Mouse (Mus musculus) frontal cortex, adult 2 months (tissue): ENCODE results near the gene Eps8l1. TPM values are rescaled to one million over a fixed set of nuclear protein-coding genes. Genes with fewer than 3 reads are reported as not detected.
"Not testable (repeated sequence)": the region's sequence is repeated elsewhere in the genome, so short reads cannot be mapped to it uniquely, and the experiment has no call there.

Source experiments
- DNase-seq, 2 experiments: peaks; one replicate each; pipeline ENCODE4 v3.0.0; 2022; ENCODE audit warnings: low spot score in 1 of 2; ENCODE audit errors: extremely low spot score in 1 of 2
- polyA plus RNA-seq: library from polyadenylated mRNA; depleted of rRNA; stranded (reverse); fragments of >200 nt; gene quantifications from 2 replicates; pipeline ENCODE4 v1.2.3, GENCODE M21; 2012; rRNA removed

Eps8l1 gene
- 8.2 and 27.7 TPM in 2 replicates for polyA plus RNA-seq

GRCm38 (mm10) chr7:4460576-4461434 is at the start of gene Eps8l1:
Gene Eps8l1 (plus strand): TSS chr7:4460674.
- DNase-seq, result no peak

DNA sequence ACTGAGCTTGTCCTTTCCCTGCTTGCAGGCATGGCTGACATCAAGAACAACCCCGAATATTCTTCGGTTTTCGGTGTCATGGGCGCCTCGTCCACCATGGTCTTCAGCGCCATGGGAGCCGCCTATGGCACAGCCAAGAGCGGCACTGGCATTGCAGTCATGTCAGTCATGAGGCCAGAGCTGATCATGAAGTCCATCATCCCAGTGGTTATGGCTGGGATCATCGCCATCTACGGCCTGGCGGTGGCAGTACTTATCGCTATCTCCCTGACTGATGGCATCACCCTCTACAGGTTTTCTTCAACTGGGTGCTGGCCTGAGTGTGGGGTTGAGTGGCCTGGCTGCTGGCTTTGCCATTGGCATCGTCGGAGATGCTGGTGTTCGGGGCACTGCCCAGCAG is 48.1 kb upstream of the Eps8l1 start:
- DNase-seq, result not testable (repeated sequence)

- no peak for DNase-seq
Observed at GRCm38 (mm10) chr7:4419681-4420080, 40.8 kb upstream of the Eps8l1 start.

DNA sequence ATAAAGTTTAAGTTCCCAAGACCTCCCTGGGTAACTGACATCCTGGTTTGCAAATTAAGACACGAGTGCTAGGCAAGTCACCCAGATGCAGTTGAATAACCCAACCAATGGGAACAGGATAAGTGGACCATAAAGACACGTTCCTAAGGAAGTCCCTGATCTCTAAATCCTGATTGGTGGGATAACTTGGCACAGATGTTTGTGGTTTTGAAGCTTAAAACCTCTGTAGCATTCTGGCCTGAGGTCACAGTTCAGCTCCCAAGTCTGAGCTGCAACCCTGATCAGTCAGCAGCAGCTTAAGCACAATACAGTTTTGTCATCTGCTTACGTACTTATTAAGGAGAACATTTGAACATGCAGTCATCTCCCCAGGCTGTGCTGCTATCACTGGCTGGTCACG is 40.2 kb upstream of the Eps8l1 start:
- no peak for DNase-seq

- peak; percentile 93 to 98 for DNase-seq
Observed at GRCm38 (mm10) chr7:4427161-4427912, 33.1 kb upstream of the Eps8l1 start.

- DNase-seq, result no peak
Observed at GRCm38 (mm10) chr7:4430246-4430844, 30.1 kb upstream of the Eps8l1 start.

DNA sequence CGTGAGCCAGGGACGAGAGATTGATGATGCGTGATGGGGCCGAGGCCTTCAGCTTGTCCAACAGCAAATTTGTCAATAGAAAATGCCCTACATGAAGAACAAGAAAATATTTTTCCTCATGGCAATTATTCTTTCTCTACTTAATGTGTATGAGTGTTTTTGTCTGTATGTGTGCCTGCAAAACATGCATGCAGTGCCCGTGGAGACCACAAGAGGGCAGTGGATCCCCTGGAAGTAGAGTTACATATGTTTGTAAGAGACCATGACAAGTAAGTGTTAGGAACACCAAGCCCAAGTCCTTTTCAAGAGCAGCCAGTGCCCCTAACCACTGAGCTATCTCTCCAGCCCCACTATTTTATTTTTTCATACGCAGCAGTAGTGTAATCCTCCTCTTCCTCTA is 28.9 kb upstream of the Eps8l1 start:
- DNase-seq, result peak in 1 of 2 experiments; percentile 70

DNA sequence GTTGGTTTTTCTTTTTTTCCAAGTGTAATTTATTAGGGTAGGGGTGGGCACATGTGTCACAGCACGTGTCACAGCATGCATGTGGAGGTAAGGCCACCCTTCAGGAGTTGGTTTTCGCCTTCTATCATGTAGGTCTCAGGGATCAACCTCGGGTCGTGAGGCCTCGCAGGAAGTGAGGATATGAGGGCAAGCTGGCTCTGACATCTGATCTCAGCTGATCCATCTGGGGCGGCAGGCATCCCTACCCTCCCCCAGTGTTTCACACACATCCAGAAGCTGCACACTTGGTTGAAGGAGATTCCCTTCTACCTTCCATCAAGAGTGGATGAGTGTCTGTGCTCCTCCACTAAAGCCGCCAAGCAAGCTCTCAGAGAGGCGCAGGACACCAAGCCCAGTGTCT is 28.4 kb upstream of the Eps8l1 start:
- no peak for DNase-seq

DNA sequence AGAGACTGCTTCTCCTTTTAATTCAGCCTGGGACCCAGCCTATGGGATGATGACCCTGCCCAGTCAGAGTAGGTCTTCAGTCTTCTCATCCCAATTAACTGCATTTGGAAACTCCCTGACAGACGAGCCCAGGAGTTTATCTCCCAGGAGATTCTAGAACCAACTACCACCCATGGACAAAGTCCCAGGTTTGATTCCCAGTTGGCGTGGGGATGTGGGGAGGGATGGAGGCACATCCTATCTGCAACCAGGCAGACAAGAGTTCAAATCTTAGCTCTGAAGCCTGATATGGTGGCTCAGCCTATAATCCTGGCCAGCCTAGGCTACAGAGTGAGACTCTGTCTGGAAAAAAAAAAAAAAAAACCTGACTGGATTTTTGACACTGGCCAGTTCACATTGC is 22.8 kb upstream of the Eps8l1 start:
- no peak for DNase-seq

DNA sequence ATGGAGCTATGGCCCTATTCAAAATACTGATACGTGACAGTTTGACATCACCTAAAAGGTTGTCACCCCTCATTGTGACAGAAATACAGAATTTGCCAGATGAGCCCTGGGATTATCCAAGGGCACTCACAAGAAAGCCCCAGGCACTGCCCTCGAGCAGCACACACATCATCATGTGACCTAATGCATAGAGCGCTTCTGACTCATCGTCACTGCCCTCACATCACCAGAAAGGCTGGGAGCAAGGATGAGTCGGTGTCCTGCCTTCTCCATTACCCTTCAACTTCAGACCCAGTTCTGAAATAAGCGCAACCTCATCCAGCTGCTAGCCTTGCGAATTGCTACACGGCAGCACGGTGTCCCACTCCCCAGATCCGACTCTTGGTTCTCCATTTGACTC is 19.9 kb upstream of the Eps8l1 start:
- no peak for DNase-seq

DNA sequence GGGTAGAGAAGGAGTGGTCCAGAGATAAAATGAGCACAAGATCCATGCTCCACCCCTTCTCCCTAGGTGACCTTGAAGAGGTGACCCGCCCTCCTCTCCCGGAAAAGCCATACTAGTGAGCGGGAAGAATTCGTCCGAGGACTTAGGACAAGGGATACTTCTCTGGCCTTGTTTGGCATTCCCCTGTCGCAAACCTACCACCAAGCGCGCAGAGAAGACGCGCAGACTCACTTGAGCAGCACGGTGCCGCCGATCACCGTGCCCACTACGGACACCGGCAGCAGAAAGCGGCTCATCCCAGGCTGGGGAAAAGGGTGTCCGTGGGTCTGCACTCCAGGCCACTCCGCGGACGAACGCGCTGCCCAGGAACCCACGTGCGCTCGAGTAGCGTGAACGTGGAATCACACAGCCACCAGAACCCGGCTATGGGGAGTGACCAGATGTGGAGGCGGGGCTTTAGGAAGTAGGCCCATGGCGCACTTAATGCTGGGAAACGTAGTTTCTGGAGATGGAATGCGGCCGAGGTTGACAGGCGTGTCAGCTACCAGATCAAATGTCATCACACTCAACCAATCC is 15.2 kb upstream of the Eps8l1 start, which contains the start of gene Rdh13:
Gene Rdh13, minus strand, starts transcription at position 434 of the 576 bp plus-strand sequence.
- DNase-seq, result peak; percentile 90 to 93

GRCm38 (mm10) chr7:4447138-4447537 is 13.3 kb upstream of the Eps8l1 start:
- no peak for DNase-seq

GRCm38 (mm10) chr7:4448439-4448838 is 12.0 kb upstream of the Eps8l1 start:
- DNase-seq, result no peak

DNA sequence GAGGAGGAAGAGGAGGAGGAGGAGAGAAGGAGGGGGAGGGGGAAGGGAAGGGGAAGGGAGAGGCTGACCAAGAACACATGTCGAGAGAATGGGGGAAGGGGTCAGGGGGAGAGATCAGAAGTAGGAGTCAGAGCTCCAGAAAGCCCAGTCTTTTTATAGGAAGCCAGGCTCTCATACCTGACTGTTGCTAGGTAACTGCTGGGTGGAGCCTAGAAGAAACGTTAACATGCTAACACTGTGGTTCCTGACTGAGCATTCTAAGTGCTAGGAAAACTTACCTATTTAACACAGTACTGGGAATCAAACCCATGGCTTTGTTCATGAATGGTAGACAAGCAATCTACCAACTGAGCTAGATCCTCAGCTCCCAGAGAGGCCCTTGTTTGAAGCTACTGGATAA is 11.3 kb upstream of the Eps8l1 start:
- DNase-seq, result no peak

DNA sequence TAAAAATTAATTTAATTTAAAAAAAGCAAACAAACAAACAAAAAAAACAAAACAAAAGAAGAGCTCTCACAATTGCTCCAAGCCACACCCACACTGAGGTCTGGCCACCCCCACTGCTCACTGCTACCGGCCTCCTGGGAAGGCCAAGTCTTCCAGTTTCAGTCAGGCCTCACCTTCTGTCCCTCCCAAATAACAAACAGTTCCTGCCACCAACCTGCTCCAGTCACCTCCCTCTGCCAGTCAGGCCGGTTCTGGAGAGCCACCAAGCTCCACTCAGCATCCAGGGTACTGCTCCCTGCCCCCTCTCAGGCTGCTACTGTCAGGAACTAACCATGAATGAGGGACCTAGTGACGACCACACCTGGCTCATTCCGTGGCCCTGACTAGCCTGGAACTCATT is 7.8 kb upstream of the Eps8l1 start:
- no peak for DNase-seq

- DNase-seq, result no peak
Observed at GRCm38 (mm10) chr7:4464194-4464824, 3.8 kb downstream of the Eps8l1 start.

DNA sequence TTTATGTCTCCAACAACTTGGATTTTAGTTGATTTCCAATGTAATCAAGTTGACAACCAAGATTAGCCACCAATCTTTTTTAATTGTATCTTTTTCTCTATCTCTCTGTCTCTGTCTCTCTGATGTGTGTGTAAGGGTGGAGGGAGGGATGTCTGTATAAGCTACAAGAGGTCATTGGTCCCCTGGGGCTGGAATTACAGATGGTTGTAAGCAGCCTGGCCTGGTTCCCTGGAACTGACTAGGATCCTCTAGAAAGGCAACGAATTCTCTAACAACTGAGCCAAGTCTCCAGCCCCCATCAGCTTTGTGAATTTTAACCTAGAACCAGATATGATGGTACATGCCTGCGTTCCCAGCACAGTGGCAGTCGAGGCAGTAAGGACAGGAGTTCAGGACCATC is 7.3 kb downstream of the Eps8l1 start:
- DNase-seq, result no peak

GRCm38 (mm10) chr7:4470275-4471178 is 10.1 kb downstream of the Eps8l1 start:
- peak in 1 of 2 experiments; percentile 72 for DNase-seq

GRCm38 (mm10) chr7:4471179-4471555 is 10.7 kb downstream of the Eps8l1 start:
- DNase-seq, result peak; percentile 58 to 93
